Mouse (Mus musculus) left cerebral cortex, adult 9 months (tissue): ENCODE data around the gene Cfap299.
"Not testable (repeated sequence)": the region's sequence is repeated elsewhere in the genome, so short reads cannot be mapped to it uniquely, and the experiment has no call there.

Source experiments
- DNase-seq, 2 experiments: peaks; one replicate each; pipeline ENCODE4 v3.0.0; 2022; ENCODE audit warnings: low spot score in 2 of 2

Cfap299 gene

GRCm38 (mm10) chr5:98328848-98329624 lies at the start of gene Cfap299:
TSS of gene Cfap299 (plus strand) at chr5:98329304.
- DNase-seq = peak; percentile 26 to 85

- DNase-seq = peak in 1 of 2 experiments; percentile 11
Observed at GRCm38 (mm10) chr5:98281993-98282392, 47.1 kb upstream of the Cfap299 start.

- DNase-seq = peak in 1 of 2 experiments; percentile 13
Observed at GRCm38 (mm10) chr5:98283696-98284478, 45.2 kb upstream of the Cfap299 start.

- DNase-seq = no peak
Observed at GRCm38 (mm10) chr5:98290642-98291041, 38.5 kb upstream of the Cfap299 start.

GRCm38 (mm10) chr5:98292388-98293048 lies 36.6 kb upstream of the Cfap299 start:
- DNase-seq = no peak

GRCm38 (mm10) chr5:98293049-98293715 lies 35.9 kb upstream of the Cfap299 start:
- no peak for DNase-seq

GRCm38 (mm10) chr5:98300079-98300478 lies 29.0 kb upstream of the Cfap299 start:
- no peak for DNase-seq

GRCm38 (mm10) chr5:98305673-98306072 lies 23.4 kb upstream of the Cfap299 start:
- DNase-seq = no peak

GRCm38 (mm10) chr5:98306528-98306927 lies 22.6 kb upstream of the Cfap299 start:
- DNase-seq = no peak

GRCm38 (mm10) chr5:98326625-98327024 lies 2.5 kb upstream of the Cfap299 start:
- no peak for DNase-seq

- DNase-seq = not testable (repeated sequence)
Observed at GRCm38 (mm10) chr5:98343751-98344150, 14.6 kb downstream of the Cfap299 start.

GRCm38 (mm10) chr5:98344581-98344980 lies 15.5 kb downstream of the Cfap299 start:
- DNase-seq = no peak

GRCm38 (mm10) chr5:98346067-98346466 lies 17.0 kb downstream of the Cfap299 start:
- DNase-seq = peak in 1 of 2 experiments; percentile 11

GRCm38 (mm10) chr5:98348605-98349004 lies 19.5 kb downstream of the Cfap299 start:
- peak; percentile 28 to 82 for DNase-seq

GRCm38 (mm10) chr5:98359912-98360311 lies 30.8 kb downstream of the Cfap299 start:
- DNase-seq = no peak

GRCm38 (mm10) chr5:98360792-98361419 lies 31.8 kb downstream of the Cfap299 start:
- DNase-seq = no peak

- DNase-seq = no peak
Observed at GRCm38 (mm10) chr5:98363428-98363827, 34.3 kb downstream of the Cfap299 start.

- no peak for DNase-seq
Observed at GRCm38 (mm10) chr5:98365340-98365739, 36.2 kb downstream of the Cfap299 start.

- DNase-seq = no peak
Observed at GRCm38 (mm10) chr5:98368822-98369221, 39.7 kb downstream of the Cfap299 start.

- peak; percentile 23 to 42 for DNase-seq
Observed at GRCm38 (mm10) chr5:98369426-98369825, 40.3 kb downstream of the Cfap299 start.
